Mouse (Mus musculus): ENCODE results near the gene Scn5a.

Gene Scn5a

DNA sequence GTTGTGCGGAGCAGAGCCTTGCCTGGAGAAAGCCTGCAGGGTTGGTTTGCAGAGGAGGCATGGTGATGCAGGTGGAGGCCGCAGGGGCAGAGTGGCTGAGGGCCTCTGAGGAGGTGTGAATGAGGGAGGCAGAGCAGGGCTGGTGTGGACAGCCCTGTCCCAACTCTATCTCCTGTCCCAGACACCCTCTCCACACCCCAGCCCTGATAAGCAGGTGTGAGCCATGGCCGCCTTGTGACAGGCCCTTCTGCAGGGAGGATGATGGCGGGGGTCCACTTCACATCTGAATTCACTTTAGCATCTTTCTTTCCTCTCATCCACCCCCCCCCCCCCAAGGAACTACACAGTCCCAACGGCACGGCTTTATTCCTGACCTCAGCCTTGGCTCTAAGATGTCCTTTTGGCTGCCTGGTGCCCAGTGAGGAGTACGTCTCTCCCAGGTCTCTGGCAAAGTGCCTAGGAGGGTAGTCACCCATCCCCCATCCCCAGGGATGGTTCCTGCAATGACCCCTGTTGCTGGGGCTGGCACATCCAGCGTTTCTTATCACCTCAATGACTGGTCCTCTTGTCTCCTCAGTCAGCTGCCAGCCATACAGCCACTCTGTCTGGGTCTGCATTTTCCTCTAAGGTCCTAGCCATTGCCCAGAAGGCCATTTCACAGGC lies 109.0 kb downstream of the Scn5a start:
- no peak for TF ChIP-seq GATA4 (IDR thresholded peaks at IDR 0.05; ENCODE audit: insufficient replicate concordance, low read length)

DNA sequence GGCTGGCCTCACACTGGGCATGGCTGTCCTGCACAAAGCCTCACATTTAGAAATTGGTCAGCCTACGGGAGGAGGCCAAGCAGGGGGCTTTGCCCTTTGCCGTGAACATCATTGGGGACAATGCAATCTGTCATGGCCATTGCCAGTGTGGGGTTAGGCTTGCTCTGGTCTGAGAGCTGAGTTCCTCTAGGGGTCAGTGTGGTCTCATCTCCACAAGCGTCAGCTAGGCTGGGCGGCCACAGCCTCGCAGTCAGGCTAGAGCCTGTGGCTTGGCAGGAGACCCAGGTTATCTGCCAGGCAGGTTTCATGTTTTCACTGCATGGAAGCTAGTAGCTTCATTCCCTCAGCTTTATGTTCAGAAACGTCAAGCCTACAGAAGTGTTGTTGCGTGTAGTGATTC lies 113.2 kb downstream of the Scn5a start:
- no peak for TF ChIP-seq GATA4 (IDR thresholded peaks at IDR 0.05; ENCODE audit: insufficient replicate concordance, low read length)

DNA sequence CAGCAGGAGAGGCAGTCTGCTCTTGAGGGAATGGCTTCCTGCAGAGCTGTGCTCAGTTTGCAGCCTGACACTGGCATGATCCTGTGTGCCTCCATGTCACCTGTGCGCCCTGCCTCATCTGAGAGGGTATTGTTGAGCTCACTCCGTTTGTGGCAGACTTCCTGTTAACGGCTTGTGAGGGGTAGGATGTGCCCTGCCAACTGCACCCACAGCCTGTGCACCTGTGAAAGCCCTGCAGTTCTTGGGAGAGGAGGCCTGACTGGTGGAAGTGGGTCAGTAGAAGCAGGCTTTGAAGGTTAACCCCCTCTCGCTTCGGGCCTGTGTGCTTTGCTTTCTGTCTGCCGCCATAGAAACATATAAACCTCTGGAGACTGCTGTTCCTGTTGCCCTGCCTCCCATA lies 113.8 kb downstream of the Scn5a start:
- TF ChIP-seq GATA4 (IDR thresholded peaks at IDR 0.05; ENCODE audit: insufficient replicate concordance, low read length): no peak

DNA sequence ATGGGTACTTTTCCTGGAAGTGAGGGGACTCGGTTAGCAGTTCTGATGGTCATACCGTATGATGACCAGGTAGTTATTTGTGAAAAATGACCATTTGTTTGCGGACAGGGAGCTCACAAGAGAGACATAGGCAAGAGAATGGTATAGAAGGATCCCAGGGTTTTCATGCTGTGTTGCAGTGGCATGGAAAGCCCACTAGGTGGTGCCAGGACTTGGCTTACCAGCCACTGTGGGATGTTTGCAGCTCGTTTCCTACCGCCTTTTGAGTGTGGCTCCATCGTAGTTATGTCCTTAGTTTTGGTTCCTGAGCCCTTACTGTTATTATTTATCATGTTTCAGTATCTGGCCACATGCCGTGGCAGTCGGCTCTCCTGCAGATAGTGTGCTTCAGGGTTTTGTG lies 118.4 kb downstream of the Scn5a start:
- no peak for TF ChIP-seq GATA4 (IDR thresholded peaks at IDR 0.05; ENCODE audit: insufficient replicate concordance, low read length)

DNA sequence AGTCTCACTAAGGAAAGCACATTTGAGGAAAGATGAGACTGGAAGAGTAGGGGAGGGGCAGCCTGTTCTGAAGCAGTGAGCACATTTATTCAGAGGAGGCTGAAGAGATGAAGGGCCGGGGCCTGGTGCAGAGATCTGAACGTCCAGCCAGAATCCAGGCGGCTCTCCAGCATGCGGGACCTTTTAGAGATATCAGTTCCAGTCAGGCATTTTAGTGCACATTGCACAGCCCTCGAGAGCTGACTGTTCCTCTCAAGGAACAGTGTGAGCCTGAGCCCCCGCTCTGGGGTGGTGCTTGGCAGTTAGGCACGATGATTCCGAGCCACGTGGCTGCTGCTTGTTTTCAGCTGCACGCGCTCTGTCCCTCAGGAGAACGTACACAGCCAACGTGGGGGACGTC lies 121.7 kb downstream of the Scn5a start:
- no peak for TF ChIP-seq GATA4 (IDR thresholded peaks at IDR 0.05; ENCODE audit: insufficient replicate concordance, low read length)

DNA sequence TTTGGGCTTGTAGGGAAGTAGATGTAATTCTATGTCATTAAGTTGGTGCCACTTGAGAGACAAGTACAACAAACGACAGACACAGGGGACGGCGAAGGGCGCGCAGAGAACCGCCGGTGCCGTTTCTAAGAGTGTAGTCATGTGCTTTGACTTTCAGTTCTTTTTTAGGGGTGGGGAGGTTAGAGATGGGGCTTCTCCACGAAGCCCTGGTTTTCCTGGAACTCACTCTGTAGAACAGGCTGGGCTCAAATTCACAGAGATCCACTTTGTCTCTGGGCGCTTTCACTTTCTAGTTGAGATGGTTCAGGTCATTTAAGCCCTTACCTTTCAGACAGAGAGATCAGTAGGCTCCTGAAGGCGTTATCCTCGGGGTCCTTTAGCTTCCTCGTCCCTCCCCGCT lies 122.8 kb downstream of the Scn5a start:
- no peak for TF ChIP-seq GATA4 (IDR thresholded peaks at IDR 0.05; ENCODE audit: insufficient replicate concordance, low read length)

DNA sequence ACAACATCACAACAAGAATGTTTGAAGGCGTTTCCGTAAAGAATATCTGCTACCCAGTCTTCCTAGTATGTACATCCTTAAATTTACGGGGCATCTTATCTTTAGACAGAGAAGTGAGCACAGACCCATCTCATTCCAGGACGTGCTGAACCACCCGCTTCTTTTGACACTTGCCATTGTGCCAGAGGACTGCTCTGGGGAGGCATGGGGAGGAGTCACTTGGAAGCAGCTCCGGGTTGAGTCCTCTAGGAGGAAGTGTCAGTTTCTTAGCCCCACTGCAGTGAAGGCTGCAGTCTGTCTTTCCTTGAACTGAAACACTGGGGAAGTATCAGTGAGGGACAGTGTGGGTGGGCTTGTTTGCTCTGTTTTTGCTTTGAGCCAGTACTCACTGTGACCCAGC lies 133.1 kb downstream of the Scn5a start:
- TF ChIP-seq GATA4 (IDR thresholded peaks at IDR 0.05; ENCODE audit: insufficient replicate concordance, low read length): no peak

DNA sequence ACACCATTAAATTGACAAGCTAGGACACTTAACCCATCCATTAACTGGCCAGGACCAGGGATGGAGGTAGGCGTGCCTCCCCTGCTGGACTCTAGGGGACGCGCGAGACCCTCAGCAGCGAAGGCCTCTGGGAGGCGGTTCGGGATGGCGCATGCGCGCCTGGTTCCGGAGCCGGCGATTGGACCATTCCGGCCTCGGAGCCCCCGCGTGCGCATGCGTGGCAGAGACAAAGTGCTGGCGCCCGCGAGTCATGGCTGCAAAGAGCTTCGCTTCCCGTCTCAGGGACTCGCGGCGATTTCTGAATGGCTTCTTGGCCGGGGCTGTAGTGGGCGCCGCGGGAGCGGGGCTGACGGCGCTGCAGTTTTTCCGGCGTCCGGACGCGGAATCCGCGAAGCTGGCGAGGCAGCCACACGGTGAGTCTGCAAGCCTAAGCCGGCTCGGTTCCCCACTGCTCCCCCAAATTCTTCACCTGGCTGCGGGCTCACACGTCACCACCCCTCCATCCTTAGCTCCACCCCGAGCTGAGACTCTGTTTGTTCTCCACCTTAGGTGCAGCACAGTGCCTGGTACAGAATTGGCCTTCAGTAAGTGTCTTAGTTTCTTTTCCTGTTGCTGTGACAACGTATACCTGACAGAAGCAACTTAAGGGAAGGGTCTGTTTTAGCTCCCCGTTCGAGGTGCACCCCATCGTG lies 133.9 kb downstream of the Scn5a start, which contains the start of gene Exog:
Gene Exog, plus strand, starts transcription at position 206 of the 692 bp plus-strand sequence.
- no peak; the same call in 1 of the 2 replicates for TF ChIP-seq GATA4 (IDR thresholded peaks at IDR 0.05; ENCODE audit: insufficient replicate concordance, low read length)

DNA sequence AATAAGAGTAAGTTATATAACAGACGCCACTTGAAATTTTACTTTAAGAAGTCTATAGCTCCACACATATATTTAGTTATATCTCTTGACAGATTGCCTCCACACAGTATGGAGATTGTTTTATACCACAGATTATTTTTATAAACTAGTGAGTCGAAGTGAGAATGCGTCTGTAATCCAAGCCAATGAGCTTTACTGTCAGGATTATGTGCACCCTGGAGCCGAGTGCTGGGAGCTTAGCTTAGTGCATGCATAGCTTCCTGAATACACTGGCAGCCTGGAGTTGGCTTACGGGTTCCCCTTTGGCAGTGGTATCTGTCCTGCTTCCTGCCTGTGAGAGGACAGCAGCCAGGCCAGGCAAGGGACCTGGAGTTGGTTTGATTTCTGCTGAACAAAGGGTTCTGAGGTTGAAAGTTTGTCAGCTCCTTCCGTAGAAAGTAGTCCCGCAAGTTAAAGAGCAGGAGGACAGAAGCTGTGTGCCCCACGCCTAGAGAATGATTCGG lies 140.3 kb downstream of the Scn5a start:
- TF ChIP-seq GATA4 (IDR thresholded peaks at IDR 0.05; ENCODE audit: insufficient replicate concordance, low read length): peak; percentile 14; the same call in 1 of the 2 replicates

DNA sequence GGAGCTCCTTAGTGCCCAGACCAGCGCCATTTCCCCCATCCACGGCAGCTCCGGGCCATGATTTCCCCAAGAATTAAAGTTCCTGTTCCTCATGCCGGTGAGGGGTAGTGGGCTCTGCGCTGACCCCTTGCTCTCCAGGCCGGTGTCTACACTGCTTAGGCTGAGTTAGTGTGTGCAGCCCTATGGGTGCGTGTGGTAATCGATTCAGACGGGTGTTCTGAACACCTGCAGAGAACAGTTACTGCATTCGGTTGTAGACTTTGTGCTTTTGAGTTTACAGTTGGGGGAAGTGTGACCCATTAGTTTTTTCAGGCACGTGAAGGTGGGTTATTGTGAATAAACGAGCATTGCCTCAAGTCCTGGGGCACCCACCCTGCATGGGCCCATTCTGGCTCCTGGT lies 140.8 kb downstream of the Scn5a start:
- TF ChIP-seq GATA4 (IDR thresholded peaks at IDR 0.05; ENCODE audit: insufficient replicate concordance, low read length): no peak

DNA sequence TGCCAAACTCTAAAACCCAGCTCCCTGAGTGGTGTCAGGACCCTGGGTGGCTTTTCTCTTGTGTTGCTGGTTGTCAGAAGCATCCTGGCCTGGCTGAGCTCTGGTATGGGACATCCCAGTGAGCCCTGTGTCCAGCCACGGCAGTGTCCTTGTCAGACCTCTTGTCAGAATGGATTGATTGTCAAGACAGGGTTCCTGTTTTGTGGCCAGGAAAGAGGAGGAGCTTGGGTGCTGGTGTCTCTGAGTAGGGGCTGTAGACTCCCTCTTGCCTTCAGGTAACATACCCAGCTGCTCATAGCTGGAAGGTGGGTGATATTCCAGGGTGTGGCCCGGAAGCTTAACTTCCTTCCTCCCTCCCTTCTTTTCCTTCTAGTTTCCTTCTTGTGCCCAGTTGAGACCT lies 143.0 kb downstream of the Scn5a start:
- TF ChIP-seq GATA4 (IDR thresholded peaks at IDR 0.05; ENCODE audit: insufficient replicate concordance, low read length): no peak

Measured in liver, adult (tissue).